In the genomic region with DNA sequence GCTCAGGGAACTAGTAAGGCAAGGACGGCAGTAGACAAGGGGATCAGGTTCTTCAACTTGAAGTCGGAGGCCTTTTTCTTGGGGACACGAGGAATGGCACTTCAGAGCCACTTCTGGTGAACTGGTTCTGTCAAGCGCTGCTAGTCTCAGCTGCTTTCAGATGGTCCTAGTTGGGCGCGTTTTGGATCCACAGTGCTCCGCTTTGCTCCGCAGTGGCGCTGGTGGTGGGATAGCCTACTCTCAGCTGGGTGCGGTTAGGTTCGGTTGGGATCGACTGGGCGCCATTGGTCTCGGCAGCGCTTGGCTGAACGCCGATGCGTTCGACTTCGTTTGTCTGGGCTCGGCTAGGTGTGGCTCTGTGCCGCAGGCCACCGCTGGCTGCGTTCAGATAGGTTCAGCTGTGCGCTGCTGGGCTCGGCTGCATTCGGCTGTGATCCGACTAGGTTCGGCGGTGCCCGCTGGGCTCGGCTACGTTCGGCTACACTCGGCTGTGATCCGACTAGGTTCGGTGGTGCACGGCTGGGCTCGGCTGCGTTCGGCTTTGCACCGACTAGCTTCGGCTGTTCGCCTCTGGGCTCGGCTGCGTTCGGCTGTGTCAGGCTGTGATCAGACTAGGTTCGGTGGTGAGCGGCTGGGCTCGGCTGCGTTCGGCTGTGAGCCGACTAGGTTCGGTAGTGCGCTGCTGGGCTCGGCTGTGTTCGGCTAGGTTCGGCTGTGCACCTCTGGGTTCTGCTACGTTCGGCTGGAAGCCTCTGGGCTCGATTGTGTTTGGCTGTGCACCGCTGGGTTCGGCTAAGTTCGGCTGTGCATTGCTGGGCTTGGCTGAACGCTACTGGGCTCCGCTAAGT, we compare ENCODE assay signal across 7 mouse cellular contexts. TPM values are rescaled to one million over a fixed set of nuclear protein-coding genes. Genes with fewer than 3 reads are reported as not detected.
A peak's percentile ranks its signal among the peaks of the same experiment; 100 is the strongest.
DNase-seq lines count a peak whose midpoint lies in the region; ATAC-seq and TF ChIP-seq lines count a peak whose summit lies in the region.

No protein-coding gene starts in this region.

- no peaks in the 10 kb centered on the region for H3K36me3 ChIP-seq in embryonic facial prominence, embryonic 12.5 days
- H3K36me3 ChIP-seq in kidney, adult 2 months (ENCODE audit: control insufficient read depth, insufficient read depth, low read length) = no peaks in the 10 kb centered on the region
- H3K36me3 ChIP-seq in limb, embryonic 13.5 days = no peaks in the 10 kb centered on the region
- H3K36me3 ChIP-seq in midbrain, embryonic 16.5 days (ENCODE audit: control insufficient read depth, insufficient read depth, low read length) = no peaks in the 10 kb centered on the region

- no peak for TF ChIP-seq CTCF in kidney, adult 2 months (conservative IDR thresholded peaks at IDR 0.05; ENCODE audit: insufficient read depth, insufficient read length, low read depth, low read length)

- 28% methylated on average over 66 of the region's 66 CpGs for WGBS in embryonic facial prominence, embryonic 12.5 days
- under 1% methylated on average over 66 of the region's 66 CpGs for WGBS in kidney, adult 2 months
- WGBS in limb, embryonic 13.5 days = 25% methylated on average over 66 of the region's 66 CpGs
- 22% methylated on average over 62 of the region's 66 CpGs for WGBS in midbrain, embryonic 16.5 days

- H3K9me3 ChIP-seq in embryonic facial prominence, embryonic 12.5 days = no peaks in the 10 kb centered on the region
- no peaks in the 10 kb centered on the region for H3K9me3 ChIP-seq in limb, embryonic 13.5 days
- H3K9me3 ChIP-seq in midbrain, embryonic 16.5 days (replicated peaks; ENCODE audit: control insufficient read depth, low read length, poor library complexity, severe bottlenecking) = no peaks in the 10 kb centered on the region

- no peak for TF ChIP-seq POLR2A in kidney, adult 2 months (IDR thresholded peaks at IDR 0.05; ENCODE audit: low read depth, low read length)

- H3K4me2 ChIP-seq in embryonic facial prominence, embryonic 12.5 days (replicated peaks) = peak overlapping the region; percentile 48
- H3K4me2 ChIP-seq in limb, embryonic 13.5 days (replicated peaks) = peak overlapping the region; percentile 60
- H3K4me2 ChIP-seq in midbrain, embryonic 16.5 days (ENCODE audit: low read length) = peak overlapping the region; percentile 62

- ATAC-seq in embryonic facial prominence, embryonic 12.5 days (ENCODE audit: insufficient number of reproducible peaks, insufficient read depth, low FRiP score, low TSS enrichment) = peak; percentile 96
- peak; percentile 96 for ATAC-seq in limb, embryonic 13.5 days (ENCODE audit: low FRiP score, low read depth)
- peak; percentile 98 for ATAC-seq in midbrain, embryonic 16.5 days

- peak overlapping the region; percentile 58 for H3K4me3 ChIP-seq in embryonic facial prominence, embryonic 12.5 days
- H3K4me3 ChIP-seq in kidney, adult 2 months (ENCODE audit: insufficient read depth, low read depth, low read length) = peak overlapping the region; percentile 95
- H3K4me3 ChIP-seq in limb, embryonic 13.5 days = peak overlapping the region; percentile 55
- H3K4me3 ChIP-seq in midbrain, embryonic 16.5 days (ENCODE audit: low read depth, low read length) = peak overlapping the region; percentile 56

- H3K27me3 ChIP-seq in embryonic facial prominence, embryonic 12.5 days = no peaks in the 10 kb centered on the region
- H3K27me3 ChIP-seq in kidney, adult 2 months (replicated peaks; ENCODE audit: control insufficient read depth, insufficient read depth, low read length) = no peaks in the 10 kb centered on the region
- peaks cover 3% of the 10 kb centered on the region; the same call in 1 of the 2 replicates for H3K27me3 ChIP-seq in limb, embryonic 13.5 days
- H3K27me3 ChIP-seq in midbrain, embryonic 16.5 days (ENCODE audit: control insufficient read depth, insufficient read depth, low read depth, low read length) = no peaks in the 10 kb centered on the region

- no peaks in the 10 kb centered on the region for H3K4me1 ChIP-seq in embryonic facial prominence, embryonic 12.5 days
- 0 out of 2 replicates have a peak, but pooled peaks cover 5% of the 10 kb centered on the region for H3K4me1 ChIP-seq in kidney, adult 2 months (ENCODE audit: control insufficient read depth, insufficient read depth, low read length)
- peaks cover 6% of the 10 kb centered on the region; the same call in 1 of the 2 replicates for H3K4me1 ChIP-seq in limb, embryonic 13.5 days
- peaks cover 9% of the 10 kb centered on the region for H3K4me1 ChIP-seq in midbrain, embryonic 16.5 days (ENCODE audit: control insufficient read depth, insufficient read depth, low read length)

- peak; percentile 92 for DNase-seq in adrenal gland, postnatal 25 days
- DNase-seq in heart, adult 18-20 months = peak; percentile 95 to 96
- DNase-seq in kidney, adult 2 months = peak; percentile 98
- DNase-seq in spleen, postnatal 10 days (ENCODE audit: low spot score in 2 of 2) = peak; percentile 80 to 92

- H3K27ac ChIP-seq in embryonic facial prominence, embryonic 12.5 days = peak overlapping the region; percentile 93
- peak overlapping the region; percentile 96 for H3K27ac ChIP-seq in kidney, adult 2 months (ENCODE audit: insufficient read depth, low read depth, low read length)
- H3K27ac ChIP-seq in limb, embryonic 13.5 days = peak overlapping the region; percentile 96
- H3K27ac ChIP-seq in midbrain, embryonic 16.5 days (ENCODE audit: low read length) = peak overlapping the region; percentile 91

- peak overlapping the region; percentile 73 for H3K9ac ChIP-seq in embryonic facial prominence, embryonic 12.5 days
- peak overlapping the region; percentile 70 for H3K9ac ChIP-seq in limb, embryonic 13.5 days
- peak overlapping the region; percentile 70 for H3K9ac ChIP-seq in midbrain, embryonic 16.5 days (ENCODE audit: low read depth, low read length)

RNA-seq across cellular contexts. Expression of gene Yipf6, which starts 0.8 kb away (rescaled TPM):
- total RNA-seq in adrenal gland, postnatal 25 days (2021) = 44.9 and 47.6 TPM in 2 replicates
- 16.3 and 18.4 TPM in 2 replicates for polyA plus RNA-seq in embryonic facial prominence, embryonic 12.5 days (2016; fragmentation: Nextera tagmentation; extraction: Ambion mirVana)
- 10 to 100 TPM; 14.8 to 19.3 TPM for total RNA-seq in heart, adult 18-20 months (2021)
- polyA plus RNA-seq in kidney, adult 2 months (2012; rRNA removed) = 23.5 and 24.1 TPM in 2 replicates
- polyA plus RNA-seq in limb, embryonic 13.5 days (2015; fragmentation: Nextera tagmentation; extraction: Ambion mirVana) = 16.9 and 17.7 TPM in 2 replicates
- polyA plus RNA-seq in midbrain, embryonic 16.5 days (2015; fragmentation: Nextera tagmentation; extraction: Ambion mirVana) = 16.1 and 18.6 TPM in 2 replicates

RNA-seq across cellular contexts. Expression of gene Ophn1, which starts 46.1 kb away (rescaled TPM):
- 13.3 and 16.1 TPM in 2 replicates for total RNA-seq in adrenal gland, postnatal 25 days (2021)
- 21.5 and 25.6 TPM in 2 replicates for polyA plus RNA-seq in embryonic facial prominence, embryonic 12.5 days (2016; fragmentation: Nextera tagmentation; extraction: Ambion mirVana)
- total RNA-seq in heart, adult 18-20 months (2021) = 1 to 10 TPM; 4.2 to 7.5 TPM
- polyA plus RNA-seq in kidney, adult 2 months (2012; rRNA removed) = 2.7 and 3.1 TPM in 2 replicates
- polyA plus RNA-seq in limb, embryonic 13.5 days (2015; fragmentation: Nextera tagmentation; extraction: Ambion mirVana) = 21.4 and 23.6 TPM in 2 replicates
- 46.0 and 51.1 TPM in 2 replicates for polyA plus RNA-seq in midbrain, embryonic 16.5 days (2015; fragmentation: Nextera tagmentation; extraction: Ambion mirVana)

Comparison
In these comparisons a context has a peak if more than half of its experiments do, and no peak if none do; other contexts are left out.
1. Peak in every context shown above with its lines: DNase-seq, ATAC-seq, H3K4me3 ChIP-seq and H3K27ac ChIP-seq.